Mouse (Mus musculus) gastrocnemius, postnatal 4 days (tissue): ENCODE data around the gene Sptb. TPM values are rescaled to one million over a fixed set of nuclear protein-coding genes. Genes with fewer than 3 reads are reported as not detected.

Experiments
- DNase-seq, 2 experiments: peaks; one replicate each; pipeline ENCODE4 v3.0.0; 2021 to 2022; ENCODE audit warnings: low spot score in 2 of 2, mixed read lengths in 2 of 2
- long read RNA-seq, 2 experiments: library from polyadenylated mRNA; stranded (forward); transcript quantifications; one replicate each; pipeline ENCODE4 v2.0.0; 2021
- total RNA-seq, 2 experiments: library from RNA; stranded (reverse); gene quantifications; 2 replicates each; pipeline ENCODE4 v1.2.3; 2021

Sptb gene
- 10 to 100 TPM; 92.3 to 97.7 TPM for total RNA-seq
- long read RNA-seq, experiment 1, full-length matches to known transcripts = 4 of 56 reads
- long read RNA-seq, experiment 1, partial matches to known transcripts = 26 of 56 reads
- long read RNA-seq, experiment 1, other reads (novel, unspliced or antisense) = 26 of 56 reads
- long read RNA-seq, experiment 2, full-length matches to known transcripts = 17 of 92 reads
- long read RNA-seq, experiment 2, partial matches to known transcripts = 46 of 92 reads
- long read RNA-seq, experiment 2, other reads (novel, unspliced or antisense) = 29 of 92 reads

GRCm38 (mm10) chr12:76710351-76711100 is at the start of gene Sptb:
Sptb (minus strand) TSS chr12:76710547.
- DNase-seq = peak; percentile 28 to 62

DNA sequence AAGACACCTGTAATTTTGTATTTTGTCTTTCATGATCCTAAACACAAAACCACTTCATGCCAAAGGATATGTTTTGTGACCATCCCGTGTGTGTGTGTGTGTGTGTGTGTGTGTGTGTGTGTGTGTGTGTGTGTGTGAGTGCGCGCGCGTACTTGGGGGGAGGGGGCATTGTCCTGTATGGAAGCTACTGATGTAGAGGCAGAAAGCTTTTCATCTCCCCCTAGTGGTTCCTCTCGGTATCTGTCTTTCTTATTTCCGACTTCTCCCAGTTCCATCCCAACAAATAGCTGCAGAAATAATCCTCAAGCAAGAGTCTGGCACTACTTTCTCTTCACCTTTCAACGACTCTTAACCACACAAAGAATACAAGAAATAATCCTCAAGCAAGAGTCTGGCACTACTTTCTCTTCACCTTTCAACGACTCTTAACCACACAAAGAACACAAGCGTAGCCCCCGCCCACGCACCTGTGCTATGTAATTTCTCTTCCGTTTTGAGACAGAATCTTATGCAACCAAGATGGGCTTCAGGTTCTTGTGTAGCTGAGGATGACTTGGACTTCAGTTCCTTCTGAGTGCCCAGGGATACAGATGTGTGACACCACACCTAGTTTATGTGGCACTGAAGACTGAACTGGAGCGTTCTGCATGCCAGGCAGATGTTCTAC is 42.4 kb upstream of the Sptb start:
- DNase-seq = no peak

- no peak for DNase-seq
Observed at GRCm38 (mm10) chr12:76750866-76751459, 40.6 kb upstream of the Sptb start.

- no peak for DNase-seq
Observed at GRCm38 (mm10) chr12:76727955-76728354, 17.6 kb upstream of the Sptb start.

GRCm38 (mm10) chr12:76722026-76722425 is 11.7 kb upstream of the Sptb start:
- DNase-seq = no peak

GRCm38 (mm10) chr12:76720572-76720971 is 10.2 kb upstream of the Sptb start:
- no peak for DNase-seq

- no peak for DNase-seq
Observed at GRCm38 (mm10) chr12:76718384-76718783, 8.0 kb upstream of the Sptb start.

DNA sequence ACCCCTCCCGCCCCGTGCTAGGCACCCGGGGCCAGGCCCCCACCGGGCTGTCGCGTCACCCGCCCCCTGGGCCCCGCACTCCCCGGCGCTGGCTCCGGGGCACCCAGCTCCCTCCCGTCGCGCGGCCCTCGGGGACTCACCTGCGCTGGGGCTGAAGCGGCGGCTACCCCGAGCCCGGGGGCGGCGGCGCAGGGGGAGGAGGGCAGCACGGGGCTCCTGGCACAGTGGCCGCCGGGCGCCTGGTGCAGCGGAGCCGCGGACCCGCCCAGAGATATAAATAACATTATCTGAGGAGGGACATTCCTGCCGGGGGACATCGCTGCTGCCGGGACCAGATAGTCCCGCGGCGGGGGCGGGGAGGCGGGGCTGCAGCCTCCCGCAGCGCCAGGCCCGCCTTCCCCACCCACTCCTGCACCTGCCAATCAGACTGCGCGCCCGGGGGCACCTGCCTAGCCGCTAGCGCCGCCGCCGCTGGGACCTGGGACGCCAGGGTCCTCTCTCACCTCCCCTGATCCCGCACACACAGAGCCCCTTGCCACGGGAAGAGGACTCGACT is 474 bp downstream of the Sptb start:
- DNase-seq = peak; percentile 34 to 59

- DNase-seq = peak; percentile 28 to 65
Observed at GRCm38 (mm10) chr12:76708956-76709794, 1.2 kb downstream of the Sptb start.

DNA sequence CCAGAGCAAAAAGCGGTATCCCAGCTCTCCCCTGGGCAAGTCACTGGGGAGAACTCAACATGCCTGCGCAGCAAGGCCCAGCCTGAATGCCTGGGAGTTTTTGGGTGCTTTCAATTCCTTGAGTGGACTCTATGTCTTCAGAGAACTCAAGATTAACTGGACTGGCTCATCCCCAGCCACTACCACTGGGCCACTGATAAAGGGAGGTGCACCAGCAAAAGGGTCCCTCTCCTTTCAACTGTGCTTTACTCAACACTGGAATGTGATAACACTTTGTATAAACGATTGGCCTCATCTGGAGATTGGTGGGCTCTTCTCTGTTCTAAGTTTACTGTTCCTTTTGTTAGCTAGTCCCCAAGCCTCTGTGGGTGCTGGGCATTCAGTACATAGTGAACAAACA is 2.2 kb downstream of the Sptb start:
- no peak for DNase-seq

DNA sequence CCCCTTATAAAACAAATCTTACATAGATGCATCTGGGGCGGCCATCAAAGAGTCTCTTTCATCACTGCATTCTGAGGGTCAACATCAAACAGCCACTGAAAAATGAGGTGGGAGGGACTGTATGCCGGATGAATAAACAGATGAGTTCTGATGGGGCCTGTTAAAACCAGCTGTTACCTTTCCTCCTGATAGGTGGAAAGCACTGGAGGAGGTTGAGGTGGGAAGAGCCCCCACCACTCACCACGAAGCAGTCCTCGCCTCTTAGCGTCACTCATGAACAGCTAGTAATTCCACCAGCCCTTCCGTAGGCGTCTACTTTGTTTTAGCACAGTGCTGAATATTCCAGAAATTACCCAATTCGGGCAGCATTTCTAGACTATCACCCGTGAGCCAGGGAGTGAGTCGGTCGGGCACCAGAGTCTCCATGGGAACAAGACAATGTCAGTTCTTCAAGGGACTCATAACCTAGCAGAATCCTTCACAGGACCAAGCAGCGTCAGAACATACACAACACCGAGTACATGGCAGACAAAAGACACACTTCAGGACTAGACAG is 13.9 kb downstream of the Sptb start:
- DNase-seq = no peak

DNA sequence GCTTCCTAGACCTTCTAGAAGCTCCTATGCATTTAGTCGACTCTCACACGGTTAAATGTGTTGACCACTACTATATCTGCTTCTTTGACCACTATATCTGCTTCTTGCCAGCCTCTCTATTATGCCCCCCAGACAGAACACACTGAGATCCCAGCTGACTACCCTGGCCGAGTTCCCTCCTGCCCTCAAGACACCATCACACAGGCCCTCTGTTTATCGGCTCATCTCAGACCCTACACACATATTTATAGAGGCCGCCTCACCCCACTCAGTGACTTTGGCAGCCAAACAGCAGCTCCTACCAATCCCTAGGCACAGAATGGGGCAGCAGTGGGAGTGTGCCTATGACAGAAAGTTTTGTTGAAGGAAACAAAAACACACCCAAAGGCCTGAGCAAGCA is 14.6 kb downstream of the Sptb start:
- DNase-seq = no peak

GRCm38 (mm10) chr12:76694801-76695505 is 15.4 kb downstream of the Sptb start:
- no peak for DNase-seq

- DNase-seq = no peak
Observed at GRCm38 (mm10) chr12:76687498-76688200, 22.7 kb downstream of the Sptb start.

DNA sequence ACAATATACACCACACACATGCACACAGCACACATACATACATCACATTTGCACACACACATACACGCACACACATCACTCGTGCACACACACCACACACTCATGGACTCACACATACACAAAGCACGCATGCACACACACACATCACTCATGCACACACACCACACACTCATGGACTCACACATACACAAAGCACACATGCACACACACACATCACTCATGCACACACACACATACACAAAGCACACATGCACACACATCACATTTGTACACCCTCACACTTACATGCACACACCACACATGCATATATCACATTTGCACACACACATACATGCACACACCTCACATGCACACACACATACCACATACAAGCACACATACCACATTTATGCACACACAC is 24.7 kb downstream of the Sptb start:
- no peak for DNase-seq

DNA sequence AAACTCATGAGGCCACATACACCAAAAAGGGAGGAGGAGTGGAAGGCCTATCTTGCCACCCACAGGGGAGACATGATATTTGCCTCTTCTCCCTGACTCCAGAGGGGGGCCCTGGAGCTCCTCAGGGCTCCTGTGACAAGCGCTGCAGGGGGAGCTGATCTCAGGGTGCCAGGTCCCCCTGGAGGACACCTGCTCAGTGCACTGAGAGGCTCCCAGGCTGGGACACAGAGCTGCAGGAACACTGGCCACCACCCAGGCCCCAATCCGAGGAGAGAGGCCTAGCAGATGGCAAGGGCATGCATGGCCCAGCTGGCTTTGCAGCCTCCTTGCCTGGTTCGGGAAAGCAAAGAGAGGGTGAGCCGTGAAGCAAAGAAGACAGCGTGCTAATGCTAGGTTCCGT is 25.9 kb downstream of the Sptb start:
- DNase-seq = peak in 1 of 2 experiments; percentile 35

GRCm38 (mm10) chr12:76681937-76682336 is 28.4 kb downstream of the Sptb start:
- DNase-seq = no peak

DNA sequence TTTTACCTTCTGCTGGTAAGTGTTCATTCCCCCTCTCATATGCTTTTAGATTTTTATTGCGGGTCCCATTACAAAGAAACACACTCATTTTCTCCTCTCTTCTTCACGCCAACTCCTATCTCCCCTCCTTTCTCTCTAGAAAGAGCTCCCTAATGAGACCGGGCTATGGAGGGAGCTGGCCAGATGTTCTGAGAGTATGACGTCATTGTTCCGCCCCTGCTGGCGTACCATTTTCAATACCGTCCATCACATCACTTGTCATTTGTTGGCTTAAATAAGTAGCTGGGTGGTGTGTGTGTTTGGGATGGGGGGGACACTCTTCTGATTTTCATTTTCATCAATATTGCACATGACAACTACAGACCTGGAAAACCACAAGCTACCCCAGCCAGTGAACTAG is 33.3 kb downstream of the Sptb start:
- no peak for DNase-seq

DNA sequence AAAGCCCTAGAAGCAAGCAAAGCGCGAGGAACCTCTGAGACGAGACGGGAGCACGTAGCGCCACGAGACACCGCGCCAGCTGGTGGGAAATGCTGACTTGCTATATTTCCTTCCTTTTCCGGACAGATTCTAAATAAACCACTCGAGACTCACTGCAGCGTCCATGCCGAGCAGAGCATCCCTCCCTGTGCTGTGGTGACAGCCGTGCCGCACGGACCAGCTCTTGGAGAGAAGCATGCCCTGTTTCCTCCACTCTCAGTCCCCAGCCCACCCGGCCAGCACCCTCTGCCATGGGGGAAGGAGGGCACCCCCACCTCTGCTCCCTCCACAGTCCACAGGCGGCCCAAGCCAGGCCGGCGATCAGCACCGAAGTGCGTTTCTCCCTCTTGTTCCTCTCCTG is 33.9 kb downstream of the Sptb start:
- DNase-seq = no peak
